Mouse (Mus musculus): ENCODE measurements around the gene Nubp1.

DNA sequence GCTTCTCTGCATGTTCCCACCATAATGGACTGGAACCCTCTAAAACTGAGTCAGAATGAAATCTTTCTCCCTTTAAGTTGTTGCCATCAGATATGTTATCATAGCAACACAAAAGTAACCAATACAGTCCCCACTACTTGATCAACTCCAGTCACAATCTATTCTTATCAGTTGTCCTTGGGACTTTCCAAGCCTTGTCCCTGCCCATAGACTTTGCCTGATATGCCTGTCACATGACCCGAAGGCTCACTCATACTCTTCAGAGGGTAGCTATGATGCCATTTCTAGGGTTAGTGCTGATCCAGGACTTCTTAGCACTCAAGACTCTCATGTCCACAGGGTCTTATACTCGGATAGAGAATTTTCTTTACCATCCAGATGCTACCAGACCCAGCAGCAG is 48.4 kb downstream of the Nubp1 start:
- no peak for TF ChIP-seq CTCF (conservative IDR thresholded peaks at IDR 0.05 in 1 of 2, IDR thresholded peaks at IDR 0.05 in 1 of 2; ENCODE audit: low read depth in 2 of 2, low read length in 2 of 2)
- TF ChIP-seq MAFK (IDR thresholded peaks at IDR 0.05; ENCODE audit: insufficient replicate concordance, low read length): no peak
- no peak for TF ChIP-seq ETS1 (conservative IDR thresholded peaks at IDR 0.05; ENCODE audit: low read depth, low read length)
- TF ChIP-seq POLR2A (IDR thresholded peaks at IDR 0.05; ENCODE audit: low read depth, low read length): no peak
- TF ChIP-seq MAZ (IDR thresholded peaks at IDR 0.05; ENCODE audit: low read depth, low read length): no peak
- TF ChIP-seq CHD2 (IDR thresholded peaks at IDR 0.05; ENCODE audit: low read length): no peak
- TF ChIP-seq NRF1 (IDR thresholded peaks at IDR 0.05; ENCODE audit: low read depth, low read length): no peak
- no peak; the same call in 1 of the 2 replicates for TF ChIP-seq USF1 (IDR thresholded peaks at IDR 0.05; ENCODE audit: low read depth, low read length)
- TF ChIP-seq SIN3A (IDR thresholded peaks at IDR 0.05; ENCODE audit: low read length): no peak
- TF ChIP-seq JUND (conservative IDR thresholded peaks at IDR 0.05; ENCODE audit: low read depth, low read length): no peak
- TF ChIP-seq TCF12 (IDR thresholded peaks at IDR 0.05; ENCODE audit: low read depth, low read length): no peak
- TF ChIP-seq JUN (IDR thresholded peaks at IDR 0.05; ENCODE audit: insufficient read depth, low read depth, low read length): no peak
